Mouse (Mus musculus) kidney, embryonic 16.5 days (tissue): Measurements from ENCODE around the gene Fgf12. TPM values are rescaled to one million over a fixed set of nuclear protein-coding genes. Genes with fewer than 3 reads are reported as not detected.

Experiments
- ATAC-seq: fragments of 200-750 bp; cut with Nextera tagmentation; 2 replicates; pipeline ENCODE4 v1.8.0; 2017; ENCODE audit warnings: moderate TSS enrichment; ENCODE audit not compliant: low FRiP score, low TSS enrichment
- H3K27ac ChIP-seq: fragments of 300-500 bp; sonication (generic); 2 replicates; pipeline ENCODE4 v1.5.1; 2014; ENCODE audit warnings: low read length
- H3K27me3 ChIP-seq: fragments of 300-500 bp; sonication (generic); 2 replicates; pipeline ENCODE4 v1.6.1; 2014; ENCODE audit warnings: low read length, control low read depth, mixed read lengths; ENCODE audit not compliant: insufficient read depth
- H3K36me3 ChIP-seq: fragments of 300-500 bp; sonication (generic); 2 replicates; pipeline ENCODE4 v1.6.1; 2014; ENCODE audit warnings: low read length, control low read depth, mixed read lengths; ENCODE audit not compliant: insufficient read depth
- H3K4me1 ChIP-seq: fragments of 300-500 bp; sonication (generic); 2 replicates; pipeline ENCODE4 v1.6.1; 2014; ENCODE audit warnings: low read length, control low read depth, mixed read lengths; ENCODE audit not compliant: insufficient read depth
- H3K4me2 ChIP-seq: fragments of 300-500 bp; sonication (generic); replicated peaks from 2 replicates; pipeline ENCODE4 v1.6.1; 2014; ENCODE audit warnings: low read depth, low read length
- H3K4me3 ChIP-seq: fragments of 300-500 bp; sonication (generic); 2 replicates; pipeline ENCODE4 v1.5.1; 2014; ENCODE audit warnings: mild to moderate bottlenecking, low read length
- H3K9ac ChIP-seq: fragments of 300-500 bp; sonication (generic); replicated peaks from 2 replicates; pipeline ENCODE4 v1.6.1; 2014; ENCODE audit warnings: low read length
- H3K9me3 ChIP-seq: fragments of 300-500 bp; sonication (generic); 2 replicates; pipeline ENCODE4 v1.6.1; 2016; ENCODE audit warnings: low read length, control low read depth
- WGBS: fragments of 180-500 bp; shearing (Covaris S2); extraction: QIAGEN DNeasy Blood & Tissue Kit; methylation state at CpG from one replicate; pipeline ENCODE4 v1.1.7; 2014; 5-methylcytosine and 5-hydroxymethylcytosine counted together
- polyA plus RNA-seq: library from polyadenylated mRNA; unstranded; fragments of >200 nt; fragmentation: Nextera tagmentation; extraction: Ambion mirVana; gene quantifications from 2 replicates; pipeline ENCODE4 v1.2.1, GENCODE M21; 2015

Gene Fgf12
- polyA plus RNA-seq, 1 experiment from 2014 or later = 2.2 TPM

DNA sequence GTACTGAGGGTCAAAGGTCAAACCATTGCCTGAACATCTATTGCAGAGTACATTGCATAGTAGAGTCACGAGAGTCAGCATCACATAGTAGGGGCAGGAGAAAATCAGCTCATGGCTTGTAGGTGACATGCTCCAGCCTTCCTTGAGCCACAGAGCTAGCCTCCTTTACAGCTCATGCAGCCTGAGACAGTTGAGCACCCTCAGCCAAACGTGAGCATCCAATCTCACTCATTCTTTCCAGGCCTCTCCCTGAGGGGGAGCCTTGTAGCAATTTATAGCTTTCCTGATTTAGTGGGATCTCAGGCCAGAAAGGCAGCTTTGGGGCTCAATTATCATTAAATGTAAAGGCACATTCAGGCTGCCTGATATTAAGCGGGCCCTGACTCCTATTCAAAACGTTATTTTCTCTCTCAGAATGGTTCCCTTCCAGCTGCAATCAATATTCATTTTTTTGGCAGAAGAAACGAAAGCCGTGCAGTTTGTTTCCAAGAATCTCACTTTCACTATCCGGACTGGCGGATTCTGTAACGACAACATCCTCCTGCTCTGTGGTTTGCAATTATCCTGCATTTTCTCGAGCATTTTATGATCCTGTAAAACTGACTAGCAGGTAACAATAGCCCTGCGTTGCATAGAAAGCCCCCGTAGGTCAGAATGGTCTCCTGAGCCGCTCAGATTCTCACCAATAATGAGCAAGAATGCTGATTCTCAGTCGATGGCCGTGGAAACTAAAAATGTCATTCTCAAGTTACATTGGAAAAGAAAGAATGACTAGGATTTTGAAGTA, 58.6 kb downstream of the Fgf12 start:
- Histone ChIP-seq H3K9me3 (no peaks in the 10 kb centered on the region), H3K27ac (no peak overlapping the region), H3K4me2 (peak overlapping the region; percentile 44), H3K27me3 (no peaks in the 10 kb centered on the region), H3K36me3 (no peaks in the 10 kb centered on the region), H3K4me1 (no peaks in the 10 kb centered on the region), H3K4me3 (0 out of 2 replicates have a peak overlapping the region, but pooled peaks have one; percentile 19), H3K9ac (no peak overlapping the region)
- WGBS = 25% methylated on average over 15 of the region's 15 CpGs
- peak; percentile 31; the same call in 1 of the 2 replicates for ATAC-seq

GRCm38 (mm10) chr16:28688861-28689385, 63.9 kb downstream of the Fgf12 start:
- Histone ChIP-seq H3K36me3 (no peaks in the 10 kb centered on the region), H3K27me3 (no peaks in the 10 kb centered on the region), H3K27ac (no peak overlapping the region), H3K9ac (no peak overlapping the region), H3K4me3 (no peak overlapping the region), H3K4me2 (no peak overlapping the region), H3K9me3 (no peaks in the 10 kb centered on the region), H3K4me1 (no peaks in the 10 kb centered on the region)
- 86% methylated on average over 9 of the region's 9 CpGs for WGBS
- ATAC-seq = no peak

GRCm38 (mm10) chr16:28681625-28682024, 71.2 kb downstream of the Fgf12 start:
- no peaks in the 10 kb centered on the region for H3K4me1 ChIP-seq
- no peak for ATAC-seq
- no peaks in the 10 kb centered on the region for H3K36me3 ChIP-seq
- H3K4me3 ChIP-seq = no peak overlapping the region
- H3K9me3 ChIP-seq = no peaks in the 10 kb centered on the region
- H3K9ac ChIP-seq = no peak overlapping the region
- no peak overlapping the region for H3K27ac ChIP-seq
- WGBS = 88% methylated on average over 3 of the region's 3 CpGs
- no peaks in the 10 kb centered on the region for H3K27me3 ChIP-seq
- H3K4me2 ChIP-seq = no peak overlapping the region

- ATAC-seq = no peak
- 85% methylated on average over 5 of the region's 5 CpGs for WGBS
- no peak overlapping the region for H3K4me3 ChIP-seq
Observed at GRCm38 (mm10) chr16:28668815-28669347, 84.0 kb downstream of the Fgf12 start.

GRCm38 (mm10) chr16:28652640-28653039, 100.2 kb downstream of the Fgf12 start:
- 90% methylated on average over 10 of the region's 10 CpGs for WGBS
- no peak for ATAC-seq
- H3K27ac ChIP-seq = no peak overlapping the region

More at GRCm38 (mm10) chr16:28668815-28669347, 84.0 kb downstream of the Fgf12 start:
- Histone ChIP-seq H3K4me1 (no peaks in the 10 kb centered on the region), H3K9ac (no peak overlapping the region), H3K36me3 (no peaks in the 10 kb centered on the region), H3K27ac (no peak overlapping the region), H3K9me3 (no peaks in the 10 kb centered on the region), H3K27me3 (no peaks in the 10 kb centered on the region), H3K4me2 (no peak overlapping the region)

GRCm38 (mm10) chr16:28650589-28650988, 102.3 kb downstream of the Fgf12 start:
- WGBS = 70% methylated on average over 3 of the region's 3 CpGs
- H3K4me3 ChIP-seq = no peak overlapping the region
- no peak overlapping the region for H3K9ac ChIP-seq
- H3K27me3 ChIP-seq = no peaks in the 10 kb centered on the region
- no peak for ATAC-seq
- no peaks in the 10 kb centered on the region for H3K9me3 ChIP-seq
- no peak overlapping the region for H3K27ac ChIP-seq
- no peaks in the 10 kb centered on the region for H3K36me3 ChIP-seq
- H3K4me2 ChIP-seq = no peak overlapping the region
- no peaks in the 10 kb centered on the region for H3K4me1 ChIP-seq

More at GRCm38 (mm10) chr16:28652640-28653039, 100.2 kb downstream of the Fgf12 start:
- Histone ChIP-seq H3K36me3 (no peaks in the 10 kb centered on the region), H3K9ac (no peak overlapping the region), H3K27me3 (no peaks in the 10 kb centered on the region), H3K4me2 (no peak overlapping the region), H3K9me3 (no peaks in the 10 kb centered on the region), H3K4me3 (no peak overlapping the region), H3K4me1 (no peaks in the 10 kb centered on the region)

GRCm38 (mm10) chr16:28645030-28645429, 107.8 kb downstream of the Fgf12 start:
- H3K36me3 ChIP-seq = no peaks in the 10 kb centered on the region
- H3K27me3 ChIP-seq = no peaks in the 10 kb centered on the region
- H3K4me1 ChIP-seq = no peaks in the 10 kb centered on the region
- no peak for ATAC-seq
- no peak overlapping the region for H3K9ac ChIP-seq
- WGBS = 94% methylated on average over 3 of the region's 3 CpGs
- no peak overlapping the region for H3K4me3 ChIP-seq
- H3K9me3 ChIP-seq = no peaks in the 10 kb centered on the region
- H3K27ac ChIP-seq = no peak overlapping the region
- H3K4me2 ChIP-seq = no peak overlapping the region

DNA sequence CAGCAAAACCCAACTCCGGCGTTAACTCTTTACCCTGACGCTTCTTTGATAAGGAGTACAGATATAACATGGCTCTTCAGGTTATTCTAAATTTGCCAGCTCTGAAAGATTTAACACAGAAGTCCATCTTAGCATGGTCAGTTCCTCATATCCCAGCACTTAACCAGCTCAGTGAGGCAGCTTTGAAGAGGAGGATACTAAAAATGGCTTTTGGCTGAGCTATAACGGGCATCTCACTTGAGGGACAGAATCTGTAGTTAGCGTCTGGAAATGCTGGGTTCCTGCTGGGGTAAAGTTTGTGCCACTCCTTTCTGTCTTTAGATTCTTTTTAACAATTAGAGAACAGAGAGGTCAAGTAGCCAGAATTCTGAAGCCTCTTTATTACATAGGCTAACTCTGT, 121.1 kb downstream of the Fgf12 start:
- Histone ChIP-seq H3K4me3 (no peak overlapping the region), H3K4me2 (no peak overlapping the region), H3K4me1 (no peaks in the 10 kb centered on the region), H3K36me3 (no peaks in the 10 kb centered on the region), H3K9me3 (no peaks in the 10 kb centered on the region; the same call in 1 of the 2 replicates), H3K27me3 (no peaks in the 10 kb centered on the region), H3K9ac (no peak overlapping the region), H3K27ac (no peak overlapping the region)
- 73% methylated on average over 5 of the region's 5 CpGs for WGBS
- ATAC-seq = no peak

GRCm38 (mm10) chr16:28630771-28631484, 121.9 kb downstream of the Fgf12 start:
- no peaks in the 10 kb centered on the region; the same call in 1 of the 2 replicates for H3K9me3 ChIP-seq
- no peak for ATAC-seq
- no peaks in the 10 kb centered on the region for H3K36me3 ChIP-seq
- H3K4me2 ChIP-seq = no peak overlapping the region
- no peak overlapping the region for H3K4me3 ChIP-seq
- no peaks in the 10 kb centered on the region for H3K27me3 ChIP-seq
- H3K9ac ChIP-seq = no peak overlapping the region
- H3K4me1 ChIP-seq = no peaks in the 10 kb centered on the region
- no peak overlapping the region for H3K27ac ChIP-seq
- 50% methylated on average over 11 of the region's 11 CpGs for WGBS
